Mouse (Mus musculus): ENCODE results near the gene Sobp.

Sobp gene

DNA sequence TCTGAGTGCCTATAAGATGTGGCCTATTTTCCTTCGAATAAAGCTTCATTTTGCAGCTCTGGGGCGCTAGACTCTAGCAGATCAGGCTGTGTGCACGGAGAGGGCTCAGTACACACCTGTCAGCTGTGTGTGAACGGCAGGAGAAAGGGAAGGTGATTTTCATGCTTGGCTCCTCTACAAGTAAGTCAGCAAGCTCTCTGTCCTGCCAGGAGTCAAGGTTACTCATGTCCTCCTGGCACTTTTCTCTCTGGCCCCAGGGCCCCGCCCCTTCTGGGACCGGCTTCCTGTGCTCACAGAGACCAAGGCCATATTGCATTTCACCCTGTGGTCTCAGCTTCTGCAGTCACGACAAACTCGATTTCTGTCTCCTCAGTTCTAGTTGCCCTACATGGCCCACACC, 138.8 kb downstream of the Sobp start:
- DNase-seq (ENCODE audit: low read depth, low spot score), result peak; percentile 35

DNA sequence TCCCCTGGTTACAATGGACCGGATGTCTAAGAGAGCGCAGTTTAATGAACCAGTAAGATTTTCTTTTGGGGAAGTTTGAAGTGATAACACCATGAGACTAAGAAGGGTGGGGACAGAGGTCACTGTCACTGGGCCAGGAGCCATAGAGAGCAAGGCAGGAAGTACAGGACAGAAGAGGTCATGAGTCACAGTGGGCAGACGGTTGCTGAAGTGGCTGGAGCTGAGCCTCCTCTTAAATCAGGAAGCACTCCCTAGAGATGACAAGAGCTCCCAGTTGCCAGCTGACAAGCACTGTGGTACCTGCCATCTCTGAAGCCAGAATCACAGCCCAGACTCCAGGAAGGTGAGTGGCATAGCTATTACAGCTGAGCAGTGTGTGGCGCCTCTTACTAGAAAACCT, 139.5 kb downstream of the Sobp start:
- no peak for DNase-seq (ENCODE audit: low read depth, low spot score)

DNA sequence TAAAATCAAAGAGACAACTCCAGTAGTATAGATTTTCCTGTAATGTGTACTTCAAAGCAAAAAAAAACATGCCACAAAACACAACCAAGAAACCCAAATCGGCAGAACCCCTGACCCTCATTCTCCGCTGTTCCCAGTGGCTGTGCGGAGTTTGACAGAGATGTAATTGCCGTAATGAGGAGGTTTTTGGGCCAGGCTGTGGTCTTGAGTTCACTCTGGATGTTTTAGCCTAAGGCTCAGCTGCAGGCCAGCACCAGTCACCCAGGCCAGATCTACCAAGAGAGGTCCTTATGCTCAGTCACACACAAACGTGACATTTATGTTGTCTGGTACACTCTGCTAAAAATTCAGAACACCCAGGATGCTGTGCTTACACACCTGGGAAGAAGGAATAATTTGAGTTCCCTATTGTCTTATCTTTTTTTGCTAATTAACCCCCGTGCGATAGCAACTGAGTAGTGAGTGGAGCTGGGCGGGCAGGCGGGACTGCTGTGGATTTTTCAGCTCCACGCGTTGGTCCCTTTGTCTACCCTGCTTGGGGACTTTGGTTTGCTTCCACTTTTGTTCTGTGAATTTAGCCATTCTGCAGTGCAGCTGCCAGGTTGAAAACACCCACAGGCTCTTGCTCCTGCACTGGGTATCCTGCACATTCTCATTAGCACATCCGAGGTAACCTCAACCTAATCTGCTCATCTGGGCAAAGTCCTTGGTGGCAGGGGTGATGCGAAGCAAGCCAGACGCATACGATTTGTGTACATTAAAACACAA, 140.7 kb downstream of the Sobp start:
- no peak for DNase-seq (ENCODE audit: low read depth, low spot score)

DNA sequence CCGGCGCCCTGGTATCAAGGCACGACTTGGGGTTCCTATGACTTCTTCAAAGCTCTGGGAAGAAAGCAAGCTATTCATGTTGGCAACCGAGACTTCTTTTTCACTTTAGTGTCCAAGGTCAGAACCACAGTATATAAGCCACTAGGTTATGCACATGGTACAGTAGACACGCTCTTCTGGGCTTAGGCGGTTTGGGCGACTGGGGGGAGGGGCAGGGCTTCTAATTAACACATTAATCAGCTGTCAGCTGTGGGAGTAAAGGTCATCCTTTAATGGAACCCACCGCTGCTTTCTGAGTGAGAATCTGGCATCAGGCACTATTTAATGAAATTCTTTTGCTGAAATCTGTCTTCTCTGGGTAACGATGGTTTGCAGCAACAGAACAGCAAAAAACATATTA, 147.3 kb downstream of the Sobp start:
- peak; percentile 22 for DNase-seq (ENCODE audit: low read depth, low spot score)

DNA sequence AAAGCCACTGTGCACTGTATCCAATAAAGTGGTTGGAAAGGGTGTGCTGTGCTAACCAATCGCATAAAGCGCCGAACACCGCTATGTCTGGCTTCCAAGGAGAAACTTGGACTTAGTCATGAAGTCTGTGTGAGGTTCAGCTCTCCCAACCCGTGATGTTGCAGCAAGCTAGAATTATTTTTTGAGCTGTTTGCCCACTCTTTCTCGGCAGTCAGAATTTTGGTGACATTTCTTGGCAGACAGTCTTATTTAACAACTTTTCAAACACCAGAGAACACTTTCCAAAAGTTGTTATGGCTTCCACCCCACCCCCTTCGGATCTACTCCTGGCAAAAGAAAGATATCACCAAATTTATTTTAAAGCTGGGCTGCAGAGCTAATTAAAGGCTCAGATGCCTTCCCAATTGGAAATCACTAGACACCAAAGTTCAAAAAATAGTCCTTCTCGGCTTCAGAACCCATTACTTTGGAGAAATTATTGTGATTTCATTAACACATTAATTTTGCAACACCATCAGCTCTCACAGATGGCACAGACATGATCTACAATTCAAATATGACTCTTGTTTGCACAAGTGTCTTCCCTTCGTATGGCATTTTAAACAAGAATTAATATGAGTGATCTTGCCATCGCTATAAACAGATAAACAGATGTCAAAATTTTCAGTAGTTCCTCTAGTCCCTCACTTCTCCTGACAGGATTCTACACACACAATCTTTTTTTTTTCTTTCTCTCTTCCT, 150.7 kb downstream of the Sobp start:
- DNase-seq (ENCODE audit: low read depth, low spot score), result no peak

DNA sequence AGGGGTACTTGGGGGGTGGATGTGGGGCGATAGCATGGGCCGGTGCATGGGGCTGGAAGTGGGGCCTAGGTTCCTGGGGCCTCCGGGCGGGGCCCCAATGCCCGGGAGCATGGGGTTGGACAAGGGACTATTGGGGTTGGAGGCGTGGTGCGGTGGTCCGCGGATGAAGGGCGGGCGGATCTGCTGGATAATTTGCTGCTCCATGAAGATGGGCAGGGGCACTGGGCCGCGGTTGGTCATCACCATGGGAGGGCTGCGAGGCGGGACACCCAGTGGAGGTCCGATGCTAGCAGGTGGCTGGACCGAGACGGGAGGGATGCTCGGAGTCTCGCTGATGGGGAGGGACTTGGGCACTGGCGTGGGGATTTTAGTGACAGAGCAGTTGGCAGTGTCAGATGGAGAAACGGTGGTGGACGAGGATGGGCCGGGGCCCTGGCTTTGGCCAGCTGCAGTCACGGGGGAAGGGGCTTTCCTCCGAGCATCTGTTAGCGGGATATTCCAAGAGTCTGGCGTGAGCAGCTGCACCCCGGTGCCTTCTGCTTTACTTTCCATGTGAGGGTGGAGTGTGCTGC, 152.1 kb downstream of the Sobp start:
- DNase-seq (ENCODE audit: low read depth, low spot score), result peak; percentile 21

DNA sequence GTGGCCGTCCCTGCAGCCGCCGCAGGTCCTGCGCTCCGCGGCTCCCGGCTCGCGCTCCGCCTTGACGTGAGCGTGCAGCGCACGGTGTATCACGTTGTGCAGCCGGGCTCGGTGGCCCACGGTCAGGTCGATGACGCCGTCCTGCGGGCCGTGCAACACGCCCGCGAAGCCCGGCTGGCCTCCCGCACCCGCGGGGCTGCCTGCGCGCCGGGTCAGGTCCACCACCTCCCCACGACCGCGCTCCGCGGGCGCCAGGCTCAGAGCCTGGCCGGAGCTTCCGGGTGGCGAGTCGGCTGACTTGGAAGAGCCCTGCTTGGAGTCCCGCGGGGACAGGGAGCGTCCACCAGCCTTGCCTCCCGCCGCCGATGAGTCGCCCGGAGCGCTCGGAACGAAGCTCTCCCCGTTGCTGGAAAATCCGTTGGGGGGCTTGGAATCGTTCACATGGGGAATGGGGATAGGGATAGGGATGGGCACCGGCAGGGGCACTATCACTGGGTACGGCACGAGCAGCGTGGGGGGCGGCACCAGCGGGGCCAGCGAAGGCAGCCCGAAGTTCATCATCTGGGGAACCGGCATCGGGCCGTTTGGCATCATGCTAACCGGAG, 152.7 kb downstream of the Sobp start:
- DNase-seq (ENCODE audit: low read depth, low spot score), result peak; percentile 37

DNA sequence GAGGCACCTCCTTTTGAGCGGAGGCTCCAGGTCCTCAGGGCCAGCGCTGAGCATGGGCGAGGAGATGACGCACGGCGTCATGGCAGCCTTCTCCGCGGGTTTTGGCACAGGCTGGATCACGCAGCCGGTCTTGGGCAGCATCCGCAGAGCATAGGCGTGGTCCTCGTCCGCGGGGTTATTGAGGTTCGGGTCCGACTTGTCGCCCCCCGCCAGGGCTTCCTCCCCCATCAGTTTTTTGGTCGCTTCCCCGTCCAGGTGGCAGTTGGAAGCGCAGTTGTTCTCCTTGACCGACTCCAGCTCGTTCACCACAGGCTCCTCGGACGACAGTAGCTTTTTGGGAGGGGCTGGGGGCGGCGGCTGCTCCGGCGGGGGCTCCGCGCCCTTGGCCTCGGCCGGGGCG, 153.3 kb downstream of the Sobp start:
- DNase-seq (ENCODE audit: low read depth, low spot score), result peak; percentile 39

DNA sequence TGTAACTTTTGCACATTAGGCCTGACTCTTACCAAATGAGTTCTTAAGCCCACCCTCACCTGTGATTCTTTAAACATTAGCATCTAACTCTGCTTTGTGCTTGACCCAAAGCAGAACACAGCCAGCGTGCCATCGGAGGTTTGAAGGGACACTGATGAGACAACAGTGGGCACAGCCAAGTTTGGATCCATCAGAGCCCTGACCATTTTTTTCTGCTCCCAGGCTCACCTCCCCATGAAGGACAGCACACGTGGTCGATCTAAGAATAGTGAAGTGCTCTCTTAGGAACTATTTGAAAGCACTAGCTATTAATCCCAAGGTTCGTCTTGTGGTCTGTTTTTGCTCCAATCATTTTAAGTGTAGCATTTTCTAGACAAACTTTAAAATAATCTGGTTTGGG, 159.5 kb downstream of the Sobp start:
- no peak for DNase-seq (ENCODE audit: low read depth, low spot score)

DNA sequence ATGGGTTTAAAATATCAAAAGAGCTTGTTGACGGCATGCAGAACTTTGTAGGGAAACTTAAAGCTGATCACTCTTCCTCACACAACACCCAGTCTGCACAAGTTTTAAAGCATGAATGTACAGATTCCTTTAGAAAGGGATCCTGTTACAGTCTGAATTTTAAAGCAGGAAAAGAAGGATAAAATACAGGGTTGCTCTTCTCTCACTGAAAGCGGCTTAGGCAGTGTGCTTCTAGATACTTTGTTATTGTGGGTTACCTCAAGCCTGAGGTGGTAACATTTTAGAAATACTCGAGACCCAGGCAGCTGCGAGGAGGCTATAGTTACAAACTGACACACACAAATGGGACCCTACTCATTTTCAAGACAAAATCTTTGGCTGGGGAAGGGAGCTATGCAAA, 160.0 kb downstream of the Sobp start:
- no peak for DNase-seq (ENCODE audit: low read depth, low spot score)

DNA sequence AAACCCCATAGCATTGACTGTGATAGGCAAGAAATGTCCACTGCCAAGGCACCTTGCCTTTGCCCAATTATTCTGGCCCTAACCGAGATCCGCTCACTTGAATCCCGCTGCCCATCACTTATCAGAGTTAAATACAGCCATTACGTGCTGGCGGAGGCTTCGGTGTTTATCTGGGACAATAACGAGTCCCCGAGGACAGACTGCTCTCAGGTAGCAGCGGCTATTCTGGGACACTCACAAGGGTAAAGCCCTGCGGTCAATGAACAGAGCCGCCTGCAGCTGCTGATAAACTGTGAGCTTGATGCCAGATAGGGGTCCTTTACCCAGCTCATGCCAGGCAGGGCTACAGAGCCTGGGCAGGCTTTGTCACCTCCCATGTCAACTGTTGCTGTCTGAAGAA, 166.2 kb downstream of the Sobp start:
- no peak for DNase-seq (ENCODE audit: low read depth, low spot score)

DNA sequence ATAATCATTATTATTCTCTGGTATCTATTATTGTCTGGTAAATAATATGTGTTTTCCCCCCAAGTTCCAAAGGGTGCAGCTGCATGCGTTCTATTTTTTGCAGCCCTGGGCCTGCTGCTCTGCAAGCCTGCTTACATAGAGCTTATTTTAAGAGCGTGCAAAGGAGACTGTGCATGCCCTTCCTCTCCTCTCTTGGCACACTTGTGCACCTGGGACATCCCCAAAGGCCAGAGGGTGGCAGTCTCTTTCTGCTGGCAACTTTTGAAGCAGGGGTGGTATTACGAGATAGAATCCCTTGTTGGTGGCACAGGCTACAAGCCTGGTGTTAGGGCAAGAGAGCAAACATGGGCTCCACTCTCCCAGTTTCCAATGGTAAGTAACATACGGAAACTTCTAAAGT, 167.8 kb downstream of the Sobp start:
- no peak for DNase-seq (ENCODE audit: low read depth, low spot score)

DNA sequence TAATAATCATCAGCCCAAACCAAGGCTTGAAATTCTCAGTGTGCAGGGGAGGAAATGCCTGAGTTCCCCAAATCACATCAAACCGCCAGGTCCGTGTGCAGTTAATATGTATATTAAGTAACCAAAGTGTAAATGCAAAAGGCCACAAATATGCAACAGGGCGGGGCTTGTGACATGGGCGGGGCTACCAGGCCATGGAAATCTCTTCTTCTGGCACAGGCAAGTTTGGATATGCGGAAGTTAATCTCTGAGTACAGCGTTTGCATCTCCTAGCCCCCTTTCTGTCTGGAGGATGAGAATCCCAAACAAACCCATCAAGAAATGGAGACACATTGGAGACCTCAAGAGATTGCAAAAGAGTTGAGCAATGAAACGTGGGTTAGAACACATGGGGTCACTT, 168.7 kb downstream of the Sobp start:
- DNase-seq (ENCODE audit: low read depth, low spot score), result peak; percentile 13

DNA sequence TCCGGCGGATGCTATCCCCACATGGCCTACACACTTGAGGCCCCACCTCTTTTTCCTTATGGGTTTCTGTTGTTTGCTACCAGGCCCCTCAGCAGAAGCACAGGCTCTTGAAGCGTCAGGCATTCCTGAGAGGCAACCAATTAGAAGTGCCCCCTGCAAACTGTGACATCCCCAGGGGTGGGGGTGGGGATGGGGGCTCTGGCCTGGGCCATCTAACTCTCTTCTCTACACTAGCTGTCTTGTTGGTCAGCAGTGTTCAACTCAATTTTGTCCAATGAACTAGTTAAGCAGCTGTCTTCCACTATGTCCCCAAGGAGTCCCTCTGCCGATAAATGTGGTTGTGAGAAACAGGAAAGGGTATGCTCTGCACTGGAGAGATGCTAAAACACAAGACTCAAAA, 169.3 kb downstream of the Sobp start:
- no peak for DNase-seq (ENCODE audit: low read depth, low spot score)

DNA sequence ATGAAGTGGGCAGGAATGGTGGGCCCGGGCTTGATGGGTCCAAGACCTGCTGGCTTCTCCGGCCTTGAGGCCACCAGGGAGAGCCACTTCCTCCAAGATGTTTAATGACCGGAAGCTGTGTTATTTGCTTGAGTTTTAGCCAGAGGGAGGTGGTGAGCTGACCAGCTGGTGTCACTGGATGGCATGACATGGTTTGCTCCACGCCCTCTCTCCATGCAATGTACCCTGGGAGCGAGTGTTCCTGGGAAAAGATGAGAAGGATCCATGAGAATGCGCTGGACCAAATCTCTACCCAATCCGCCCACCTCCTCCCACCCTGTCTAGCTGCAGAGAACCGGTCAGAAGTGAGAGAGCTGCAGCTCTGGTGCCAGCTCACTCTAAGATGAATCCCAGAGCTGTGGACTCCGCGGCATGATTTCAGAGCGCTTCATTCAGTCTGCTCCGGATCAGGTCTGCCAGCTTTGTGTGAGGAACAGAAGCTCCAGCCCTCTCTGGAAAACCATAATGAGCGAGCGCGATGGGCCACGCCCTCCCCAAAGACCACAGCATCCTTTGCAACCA, 170.1 kb downstream of the Sobp start:
- DNase-seq (ENCODE audit: low read depth, low spot score), result no peak

DNA sequence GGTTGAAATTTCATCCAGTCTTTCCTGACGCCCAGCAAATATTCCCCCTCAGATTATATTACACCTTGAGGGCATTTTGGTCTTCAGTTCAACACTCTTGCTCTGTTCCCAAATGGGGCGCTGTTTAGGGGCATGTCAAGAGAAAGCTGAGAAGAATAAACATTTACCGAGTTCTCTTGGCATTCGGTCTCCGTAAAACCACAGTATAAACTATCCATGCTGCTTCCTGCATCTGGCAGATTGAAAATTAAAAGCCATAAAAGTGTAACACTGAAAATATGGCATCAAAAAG, 170.9 kb downstream of the Sobp start:
- no peak for DNase-seq (ENCODE audit: low read depth, low spot score)

DNA sequence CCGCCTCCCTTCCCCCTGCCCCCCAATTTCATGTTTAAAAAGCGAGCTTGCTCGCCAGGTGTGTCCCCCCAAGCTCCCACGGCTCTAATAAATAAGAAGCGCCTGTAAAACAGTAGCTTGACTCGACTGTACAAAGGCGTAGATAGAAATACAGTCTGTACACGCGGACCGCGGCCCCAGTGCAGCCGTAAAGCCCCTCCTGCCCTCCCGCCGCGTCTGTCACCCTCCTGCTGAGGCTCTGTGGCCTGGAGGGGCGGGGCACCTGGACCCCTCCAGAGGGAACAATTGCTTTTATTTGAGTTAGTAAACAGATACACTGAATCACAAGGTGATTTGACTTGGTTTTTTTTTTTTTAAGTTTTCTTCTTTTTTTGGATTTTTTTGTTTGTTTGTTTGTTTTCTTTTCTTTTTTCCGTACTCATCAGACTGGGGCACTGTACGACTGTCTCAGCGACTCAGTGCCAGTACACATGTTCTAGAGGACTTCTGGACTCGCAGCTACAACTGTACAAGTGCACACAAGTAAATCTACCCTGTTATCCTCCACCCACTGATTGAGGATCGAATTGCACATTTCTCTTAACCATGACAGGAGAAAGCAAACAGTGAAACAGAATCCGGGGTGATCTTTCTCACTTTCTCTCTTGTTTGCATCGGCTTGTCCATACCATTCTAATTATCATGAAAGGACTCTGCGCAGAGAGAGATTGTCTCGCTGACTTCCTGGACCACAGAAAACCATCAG, 171.4 kb downstream of the Sobp start:
- peak; percentile 66 for DNase-seq (ENCODE audit: low read depth, low spot score)

DNA sequence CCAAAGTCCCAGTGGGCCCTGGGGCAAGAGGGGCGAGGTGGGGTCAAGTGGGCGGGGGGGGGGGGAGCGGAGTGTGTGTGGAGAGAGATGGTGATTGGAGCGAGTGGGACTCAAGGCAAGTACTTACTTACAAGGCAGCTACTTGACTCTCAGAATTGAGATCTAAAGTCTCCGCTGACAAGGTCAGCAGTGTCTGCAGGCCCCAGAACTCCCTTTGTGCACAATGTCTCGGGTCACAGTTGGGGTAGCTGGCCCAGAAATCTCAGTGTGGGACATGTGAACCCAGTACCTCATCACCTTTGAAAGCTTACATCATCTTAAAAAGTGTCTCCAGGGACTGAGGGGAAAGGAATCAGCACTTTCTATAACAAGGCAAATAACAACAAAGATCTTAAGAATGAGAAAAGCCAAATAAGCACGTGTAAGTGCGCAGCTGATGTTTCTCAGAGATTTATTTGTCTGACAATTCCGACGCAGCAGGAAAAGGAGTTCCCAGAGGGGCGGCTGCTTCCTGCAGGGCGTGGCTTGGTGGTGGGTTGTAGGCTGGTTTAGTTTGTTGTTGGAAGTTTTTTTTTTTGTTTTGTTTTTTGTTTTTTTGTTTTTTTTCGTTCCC, 172.2 kb downstream of the Sobp start:
- peak; percentile 45 for DNase-seq (ENCODE audit: low read depth, low spot score)

DNA sequence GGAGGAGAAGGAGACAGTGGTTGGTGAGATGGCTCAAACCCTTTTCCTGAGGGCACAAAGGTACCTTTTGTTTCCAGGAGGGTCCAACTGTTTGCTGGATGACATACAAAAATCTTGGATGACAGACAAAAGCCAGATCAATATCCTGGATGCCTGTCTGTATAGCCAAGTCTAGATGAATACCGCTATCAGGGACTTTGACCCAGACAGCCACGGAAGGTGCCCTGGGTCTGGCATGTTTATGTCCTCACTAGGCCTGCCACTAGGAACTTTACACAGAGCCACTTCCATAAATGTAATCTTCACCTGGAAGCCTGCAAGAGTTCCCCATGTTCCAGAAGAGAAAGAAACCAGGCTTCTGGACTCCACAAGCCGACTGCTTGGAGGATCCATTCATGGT, 172.9 kb downstream of the Sobp start:
- no peak for DNase-seq (ENCODE audit: low read depth, low spot score)

DNA sequence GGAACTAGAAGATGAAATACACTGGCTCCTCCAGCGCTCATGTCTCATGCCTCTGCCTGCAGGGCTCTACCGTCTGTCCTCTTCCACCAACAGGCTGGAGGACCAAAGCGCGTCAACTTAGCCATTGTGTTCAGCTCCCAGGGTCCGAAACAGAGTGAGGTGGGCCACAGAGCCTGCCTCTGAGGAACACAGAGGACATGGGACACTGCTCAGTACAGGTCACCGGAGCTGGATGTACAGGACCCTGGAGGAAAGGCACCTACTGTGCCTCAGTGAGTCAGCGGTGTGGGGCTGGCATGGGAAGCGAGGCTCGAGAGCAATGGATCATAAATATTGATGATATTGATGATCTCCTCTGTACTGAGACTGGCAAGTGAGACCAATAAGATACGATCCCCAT, 175.0 kb downstream of the Sobp start:
- DNase-seq (ENCODE audit: low read depth, low spot score), result no peak

DNA sequence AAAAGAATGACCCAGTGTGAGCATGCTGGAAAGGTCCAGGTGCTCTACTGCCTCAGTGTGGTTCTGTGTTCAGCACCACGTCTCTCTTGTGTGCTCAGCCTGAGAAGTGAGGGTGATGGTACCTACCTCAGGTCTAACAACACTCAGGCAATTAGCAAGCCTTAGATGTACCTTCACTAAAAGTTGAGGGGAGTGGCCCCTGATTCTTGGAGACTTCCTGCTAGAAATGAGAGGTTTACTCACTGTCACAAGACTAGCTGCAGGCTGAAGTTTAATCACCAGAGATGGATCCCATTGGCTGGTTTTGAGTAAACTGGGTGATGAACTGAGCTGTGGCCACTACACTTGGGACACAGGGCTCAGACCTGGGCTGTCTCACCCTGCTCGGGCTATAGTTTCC, 177.1 kb downstream of the Sobp start:
- no peak for DNase-seq (ENCODE audit: low read depth, low spot score)

All from ZHBTc4 (cell line).